ENCODE assay signal across 9 mouse cellular contexts in genomic region chr4:21712147-21712546, GRCm38 (mm10). TPM values are rescaled to one million over a fixed set of nuclear protein-coding genes. Genes with fewer than 3 reads are reported as not detected.
DNase-seq lines count a peak whose midpoint lies in the region; ATAC-seq and TF ChIP-seq lines count a peak whose summit lies in the region.
"Had no signal": no experiment of that assay in that cellular context is flagged by ENCODE, and none has a peak within 500 bp of the region (broad histone marks: within the 10 kb centered on the region; RNA-seq: fewer than 3 reads in every experiment).

No protein-coding gene starts in this region.

- H3K4me3 ChIP-seq in ES-E14 (ENCODE audit: insufficient read depth in 1 of 2, low read depth in 1 of 2, low read length in 2 of 2, poor library complexity in 1 of 2, severe bottlenecking in 1 of 2): no peak overlapping the region
- H3K4me3 ChIP-seq in hindbrain, embryonic 11.5 days (ENCODE audit: low read depth, low read length): peak overlapping the region; percentile 6; the same call in 1 of the 2 replicates
- H3K4me3 ChIP-seq in limb, embryonic 11.5 days (ENCODE audit: low read depth, low read length): no peak overlapping the region
- H3K4me3 ChIP-seq in midbrain, embryonic 12.5 days: peak overlapping the region; percentile 17
- H3K4me3 ChIP-seq in spleen, adult 2 months (ENCODE audit: extremely low read depth, insufficient read depth, insufficient read length): no peak overlapping the region
- H3K4me3 ChIP-seq: left cerebral cortex, adult 2 months had no signal

- H3K9ac ChIP-seq in ES-E14 (ENCODE audit: insufficient read depth, low read depth, low read length, poor library complexity, severe bottlenecking): no peak overlapping the region
- no peak overlapping the region for H3K9ac ChIP-seq in hindbrain, embryonic 11.5 days (ENCODE audit: low read depth, low read length)
- H3K9ac ChIP-seq in limb, embryonic 11.5 days (ENCODE audit: low read length): no peak overlapping the region
- H3K9ac ChIP-seq in midbrain, embryonic 12.5 days (replicated peaks): no peak overlapping the region

- in situ Hi-C loops in ES-E14 (cut with MboI; ENCODE audit: low sequenced_read_pairs in 2 of 2, unreplicated experiment in 2 of 2): no loop called here

- H3K9me3 ChIP-seq in ES-E14 (ENCODE audit: control insufficient read depth, insufficient read depth, low read depth, low read length): no peaks in the 10 kb centered on the region
- H3K9me3 ChIP-seq in hindbrain, embryonic 11.5 days (ENCODE audit: control insufficient read depth, low read length): no peaks in the 10 kb centered on the region
- no peaks in the 10 kb centered on the region for H3K9me3 ChIP-seq in limb, embryonic 11.5 days (ENCODE audit: control insufficient read depth, low read length)
- no peaks in the 10 kb centered on the region for H3K9me3 ChIP-seq in midbrain, embryonic 12.5 days

- ATAC-seq in hindbrain, embryonic 11.5 days (ENCODE audit: low FRiP score): peak; percentile 76
- peak; percentile 76 for ATAC-seq in limb, embryonic 11.5 days (ENCODE audit: insufficient number of reproducible peaks, low FRiP score, low TSS enrichment, low read depth)
- peak; percentile 83 for ATAC-seq in midbrain, embryonic 12.5 days (ENCODE audit: low FRiP score, low read depth)
- no peak for ATAC-seq in erythroid progenitor cell, adult 5-6 weeks (replicated peaks; ENCODE audit: low FRiP score, poor library complexity, severe bottlenecking)

- H3K27ac ChIP-seq in ES-E14 (ENCODE audit: insufficient read depth, low read depth, low read length, poor library complexity, severe bottlenecking): no peak overlapping the region
- no peak overlapping the region for H3K27ac ChIP-seq in hindbrain, embryonic 11.5 days (ENCODE audit: low read depth, low read length)
- H3K27ac ChIP-seq in limb, embryonic 11.5 days (replicated peaks; ENCODE audit: low read depth, low read length): no peak overlapping the region
- H3K27ac ChIP-seq in midbrain, embryonic 12.5 days (replicated peaks): no peak overlapping the region
- H3K27ac ChIP-seq in spleen, adult 2 months (ENCODE audit: insufficient read depth, low read length): no peak overlapping the region
- H3K27ac ChIP-seq: left cerebral cortex, adult 2 months had no signal

- no peaks in the 10 kb centered on the region for H3K27me3 ChIP-seq in hindbrain, embryonic 11.5 days (ENCODE audit: control insufficient read depth, insufficient read depth, low read length)
- no peaks in the 10 kb centered on the region for H3K27me3 ChIP-seq in limb, embryonic 11.5 days (ENCODE audit: control insufficient read depth, insufficient read depth, low read length)
- H3K27me3 ChIP-seq in midbrain, embryonic 12.5 days: peaks cover 27% of the 10 kb centered on the region
- no peaks in the 10 kb centered on the region for H3K27me3 ChIP-seq in spleen, adult 2 months (ENCODE audit: control insufficient read depth, insufficient read depth, low read length)

- TF ChIP-seq CTCF in spleen, adult 2 months (IDR thresholded peaks at IDR 0.05; ENCODE audit: extremely low read depth, insufficient read depth, insufficient read length, insufficient replicate concordance): no peak

- no peaks in the 10 kb centered on the region for H3K36me3 ChIP-seq in ES-E14 (ENCODE audit: control insufficient read depth, insufficient read depth, low read length, poor library complexity, severe bottlenecking)
- H3K36me3 ChIP-seq in hindbrain, embryonic 11.5 days (ENCODE audit: control insufficient read depth, insufficient read depth, low read length): no peaks in the 10 kb centered on the region
- no peaks in the 10 kb centered on the region for H3K36me3 ChIP-seq in limb, embryonic 11.5 days (ENCODE audit: control insufficient read depth, insufficient read depth, low read length)
- no peaks in the 10 kb centered on the region for H3K36me3 ChIP-seq in midbrain, embryonic 12.5 days
- no peaks in the 10 kb centered on the region for H3K36me3 ChIP-seq in spleen, adult 2 months (ENCODE audit: control insufficient read depth, insufficient read depth, low read length)

- peak overlapping the region; percentile 23 for H3K4me2 ChIP-seq in hindbrain, embryonic 11.5 days (replicated peaks; ENCODE audit: low read depth, low read length)
- no peak overlapping the region for H3K4me2 ChIP-seq in limb, embryonic 11.5 days (ENCODE audit: low read depth, severe bottlenecking)
- peak overlapping the region; percentile 42 for H3K4me2 ChIP-seq in midbrain, embryonic 12.5 days (replicated peaks)

- no peak for TF ChIP-seq POLR2A in spleen, adult 2 months (IDR thresholded peaks at IDR 0.05; ENCODE audit: low read depth, low read length)

- peak; percentile 95 for DNase-seq in ES-E14 (ENCODE audit: low read depth, low spot score)
- DNase-seq in adrenal gland, postnatal 10 days: peak; percentile 91
- peak; percentile 91 for DNase-seq in forelimb bud, embryonic 11.5 days (ENCODE audit: low read depth, low spot score)
- DNase-seq in hindbrain, embryonic 11.5 days (ENCODE audit: low spot score): peak; percentile 80
- DNase-seq in limb, embryonic 11.5 days (ENCODE audit: low spot score): peak; percentile 94
- DNase-seq in spleen, adult 2 months (ENCODE audit: low read depth in 1 of 2, low spot score in 2 of 2): peak; percentile 23 to 46

- no peaks in the 10 kb centered on the region for H3K4me1 ChIP-seq in ES-E14 (ENCODE audit: control insufficient read depth in 2 of 2, insufficient read depth in 2 of 2, low read length in 2 of 2, poor library complexity in 1 of 2)
- 0 out of 2 replicates have a peak, but pooled peaks cover 2% of the 10 kb centered on the region for H3K4me1 ChIP-seq in hindbrain, embryonic 11.5 days (replicated peaks; ENCODE audit: control insufficient read depth, insufficient read depth, low read length)
- no peaks in the 10 kb centered on the region for H3K4me1 ChIP-seq in limb, embryonic 11.5 days (ENCODE audit: control insufficient read depth, insufficient read depth, low read length)
- H3K4me1 ChIP-seq in midbrain, embryonic 12.5 days: peaks cover 10% of the 10 kb centered on the region
- H3K4me1 ChIP-seq in spleen, adult 2 months (ENCODE audit: control insufficient read depth, insufficient read depth, insufficient read length): no peaks in the 10 kb centered on the region

- 6% methylated on average over 13 of the region's 13 CpGs for WGBS in hindbrain, embryonic 11.5 days
- WGBS in limb, embryonic 11.5 days: 6% methylated on average over 13 of the region's 13 CpGs
- 6% methylated on average over 13 of the region's 13 CpGs for WGBS in midbrain, embryonic 12.5 days
- 4% methylated on average over 13 of the region's 13 CpGs for WGBS in spleen, adult 2 months

TF ChIP-seq in ES-E14, 5 proteins besides CTCF, POLR2A, EP300 and RAD21:
- TF ChIP-seq ZC3H11A (IDR thresholded peaks at IDR 0.05; ENCODE audit: borderline replicate concordance, low read depth, low read length): no peak
- no peak for TF ChIP-seq HCFC1 (IDR thresholded peaks at IDR 0.05; ENCODE audit: borderline replicate concordance, insufficient read depth, low read length)
- no peak for TF ChIP-seq MAFK (IDR thresholded peaks at IDR 0.05; ENCODE audit: insufficient read depth, low read depth, low read length)
- no peak for TF ChIP-seq ZNF384 (IDR thresholded peaks at IDR 0.05; ENCODE audit: low read depth, low read length)
- TF ChIP-seq CHD2 (IDR thresholded peaks at IDR 0.05; ENCODE audit: low read depth, low read length): no peak

RNA-seq across cellular contexts. Expression of gene Ccnc, which starts 15.4 kb away (rescaled TPM):
- total RNA-seq in ES-E14 (2012; rRNA removed): 26.7 and 34.2 TPM in 2 replicates
- 10 to 100 TPM; 20.3 to 21.7 TPM for total RNA-seq in adrenal gland, postnatal 10 days (2021)
- polyA plus RNA-seq in hindbrain, embryonic 11.5 days (2014; fragmentation: Nextera tagmentation; extraction: Ambion mirVana): 86.3 and 90.6 TPM in 2 replicates
- polyA plus RNA-seq in limb, embryonic 11.5 days (2014; fragmentation: Nextera tagmentation; extraction: Ambion mirVana): 47.8 and 48.5 TPM in 2 replicates
- polyA plus RNA-seq in midbrain, embryonic 12.5 days (2016; fragmentation: Nextera tagmentation; extraction: Ambion mirVana): 67.8 and 68.9 TPM in 2 replicates
- 1.9 and 2.3 TPM in 2 replicates for polyA plus RNA-seq in spleen, adult 2 months (2012; rRNA removed)
- total RNA-seq in erythroid progenitor cell, adult 5-6 weeks (2015; ENCODE audit: low replicate concordance): 24.5 and 28.5 TPM in 2 replicates
- total RNA-seq in erythroid progenitor cell, adult 5-6 weeks (2017; ENCODE audit: low replicate concordance): 19.3 and 23.9 TPM in 2 replicates

RNA-seq across cellular contexts. Expression of gene Prdm13, which starts 26.4 kb away (rescaled TPM):
- 0.21 and 0.27 TPM in 2 replicates for total RNA-seq in ES-E14 (2012; rRNA removed)
- total RNA-seq in adrenal gland, postnatal 10 days (2021): not detected
- polyA plus RNA-seq in hindbrain, embryonic 11.5 days (2014; fragmentation: Nextera tagmentation; extraction: Ambion mirVana): 8.1 and 8.2 TPM in 2 replicates
- polyA plus RNA-seq in limb, embryonic 11.5 days (2014; fragmentation: Nextera tagmentation; extraction: Ambion mirVana): not detected in 2 replicates
- 0.17 and 1.4 TPM in 2 replicates for polyA plus RNA-seq in midbrain, embryonic 12.5 days (2016; fragmentation: Nextera tagmentation; extraction: Ambion mirVana)
- not detected in 2 replicates for polyA plus RNA-seq in spleen, adult 2 months (2012; rRNA removed)
- total RNA-seq in erythroid progenitor cell, adult 5-6 weeks (2015; ENCODE audit: low replicate concordance): not detected in 2 replicates
- not detected in 2 replicates for total RNA-seq in erythroid progenitor cell, adult 5-6 weeks (2017; ENCODE audit: low replicate concordance)
- total RNA-seq: left cerebral cortex, adult 2 months had no signal

RNA-seq across cellular contexts. Expression of gene Usp45, which starts 54.8 kb away (rescaled TPM):
- 25.4 and 28.3 TPM in 2 replicates for total RNA-seq in ES-E14 (2012; rRNA removed)
- 10 to 100 TPM; 19.1 to 22.1 TPM for total RNA-seq in adrenal gland, postnatal 10 days (2021)
- polyA plus RNA-seq in hindbrain, embryonic 11.5 days (2014; fragmentation: Nextera tagmentation; extraction: Ambion mirVana): 14.3 and 17.4 TPM in 2 replicates
- 11.8 and 12.1 TPM in 2 replicates for polyA plus RNA-seq in limb, embryonic 11.5 days (2014; fragmentation: Nextera tagmentation; extraction: Ambion mirVana)
- 9.5 and 10.9 TPM in 2 replicates for polyA plus RNA-seq in midbrain, embryonic 12.5 days (2016; fragmentation: Nextera tagmentation; extraction: Ambion mirVana)
- 2.3 and 2.9 TPM in 2 replicates for polyA plus RNA-seq in spleen, adult 2 months (2012; rRNA removed)
- total RNA-seq in erythroid progenitor cell, adult 5-6 weeks (2015; ENCODE audit: low replicate concordance): 56.6 and 69.2 TPM in 2 replicates
- 40.2 and 46.3 TPM in 2 replicates for total RNA-seq in erythroid progenitor cell, adult 5-6 weeks (2017; ENCODE audit: low replicate concordance)

RNA-seq across cellular contexts. Expression of gene Tstd3, which starts 54.9 kb away (rescaled TPM):
- total RNA-seq in ES-E14 (2012; rRNA removed): 5.0 and 9.3 TPM in 2 replicates
- 10 to 100 TPM; 11.4 to 17.1 TPM for total RNA-seq in adrenal gland, postnatal 10 days (2021)
- polyA plus RNA-seq in hindbrain, embryonic 11.5 days (2014; fragmentation: Nextera tagmentation; extraction: Ambion mirVana): 29.3 and 32.0 TPM in 2 replicates
- polyA plus RNA-seq in limb, embryonic 11.5 days (2014; fragmentation: Nextera tagmentation; extraction: Ambion mirVana): 10.7 and 11.6 TPM in 2 replicates
- 28.1 and 28.5 TPM in 2 replicates for polyA plus RNA-seq in midbrain, embryonic 12.5 days (2016; fragmentation: Nextera tagmentation; extraction: Ambion mirVana)
- polyA plus RNA-seq in spleen, adult 2 months (2012; rRNA removed): 1.2 and 1.4 TPM in 2 replicates
- total RNA-seq in erythroid progenitor cell, adult 5-6 weeks (2015; ENCODE audit: low replicate concordance): 5.4 and 10.9 TPM in 2 replicates
- 1.5 and 8.5 TPM in 2 replicates for total RNA-seq in erythroid progenitor cell, adult 5-6 weeks (2017; ENCODE audit: low replicate concordance)

Comparison
In these comparisons a context has a peak if more than half of its experiments do, and no peak if none do; other contexts are left out.
1. DNase-seq: peak in every context shown above with its lines; median percentile 95 in ES-E14; 94 in limb, embryonic 11.5 days; 91 in adrenal gland, postnatal 10 days; 91 in forelimb bud, embryonic 11.5 days; 80 in hindbrain, embryonic 11.5 days; 34 in spleen, adult 2 months.
2. H3K4me3 ChIP-seq: peak in hindbrain, embryonic 11.5 days (single experiment) and midbrain, embryonic 12.5 days (single experiment); none in ES-E14 (0 of 2), limb, embryonic 11.5 days (single experiment) and spleen, adult 2 months (single experiment).
3. RNA of gene Ccnc, which starts 15.4 kb away (polyA plus RNA-seq): 86.3 to 90.6 TPM in hindbrain, embryonic 11.5 days, 67.8 to 68.9 TPM in midbrain, embryonic 12.5 days and 47.8 to 48.5 TPM in limb, embryonic 11.5 days; 1.9 to 2.3 TPM in spleen, adult 2 months; every median in the first group is over 10 times any median in the second.